Mouse (Mus musculus) liver, embryonic 16.5 days (tissue): Measurements from ENCODE around the gene Ptbp1. TPM values are rescaled to one million over a fixed set of nuclear protein-coding genes. Genes with fewer than 3 reads are reported as not detected.

Experiments used
- ATAC-seq: fragments of 200-750 bp; cut with Nextera tagmentation; 2 replicates; pipeline ENCODE4 v1.8.0; 2017; ENCODE audit warnings: low read depth, mild to moderate bottlenecking, moderate number of reproducible peaks, moderate library complexity
- H3K27ac ChIP-seq: fragments of 300-500 bp; sonication (generic); 2 replicates; pipeline ENCODE4 v1.5.1; 2014; ENCODE audit warnings: mild to moderate bottlenecking, low read length
- H3K27me3 ChIP-seq: fragments of 300-500 bp; sonication (generic); 2 replicates; pipeline ENCODE4 v1.6.1; 2014; ENCODE audit warnings: low read depth, low read length, mixed read lengths; ENCODE audit not compliant: control insufficient read depth, insufficient read depth
- H3K36me3 ChIP-seq: fragments of 300-500 bp; sonication (generic); 2 replicates; pipeline ENCODE4 v1.6.1; 2014; ENCODE audit warnings: mild to moderate bottlenecking; ENCODE audit not compliant: control insufficient read depth, insufficient read depth
- H3K4me1 ChIP-seq: fragments of 300-500 bp; sonication (generic); 2 replicates; pipeline ENCODE4 v1.6.1; 2014; ENCODE audit warnings: low read depth, low read length, mixed read lengths; ENCODE audit not compliant: control insufficient read depth
- H3K4me2 ChIP-seq: fragments of 300-500 bp; sonication (generic); 2 replicates; pipeline ENCODE4 v1.6.1; 2014; ENCODE audit warnings: low read depth, low read length, mixed read lengths
- H3K4me3 ChIP-seq: fragments of 300-500 bp; sonication (generic); 2 replicates; pipeline ENCODE4 v1.5.1; 2014; ENCODE audit warnings: low read depth, mild to moderate bottlenecking, low read length
- H3K9ac ChIP-seq: fragments of 300-500 bp; sonication (generic); 2 replicates; pipeline ENCODE4 v1.6.1; 2014; ENCODE audit warnings: low read depth, low read length
- H3K9me3 ChIP-seq: fragments of 300-500 bp; sonication (generic); replicated peaks from 2 replicates; pipeline ENCODE4 v1.6.1; 2016; ENCODE audit warnings: low read length; ENCODE audit not compliant: control insufficient read depth
- WGBS: fragments of 180-500 bp; shearing (Covaris S2); extraction: QIAGEN DNeasy Blood & Tissue Kit; methylation state at CpG from one replicate; pipeline ENCODE4 v1.1.7; 2014; ENCODE audit not compliant: insufficient replicate concordance; 5-methylcytosine and 5-hydroxymethylcytosine counted together
- microRNA-seq: library from miRNA; unstranded; fragments of <30 nt; microRNA quantifications from one replicate; pipeline ENCODE4, GENCODE M21; 2016
- polyA plus RNA-seq: library from polyadenylated mRNA; unstranded; fragments of >200 nt; fragmentation: Nextera tagmentation; extraction: Ambion mirVana; gene quantifications from 2 replicates; pipeline ENCODE4 v1.2.1, GENCODE M21; 2015

Gene Ptbp1
- polyA plus RNA-seq, 1 experiment from 2014 or later = 124 TPM

DNA sequence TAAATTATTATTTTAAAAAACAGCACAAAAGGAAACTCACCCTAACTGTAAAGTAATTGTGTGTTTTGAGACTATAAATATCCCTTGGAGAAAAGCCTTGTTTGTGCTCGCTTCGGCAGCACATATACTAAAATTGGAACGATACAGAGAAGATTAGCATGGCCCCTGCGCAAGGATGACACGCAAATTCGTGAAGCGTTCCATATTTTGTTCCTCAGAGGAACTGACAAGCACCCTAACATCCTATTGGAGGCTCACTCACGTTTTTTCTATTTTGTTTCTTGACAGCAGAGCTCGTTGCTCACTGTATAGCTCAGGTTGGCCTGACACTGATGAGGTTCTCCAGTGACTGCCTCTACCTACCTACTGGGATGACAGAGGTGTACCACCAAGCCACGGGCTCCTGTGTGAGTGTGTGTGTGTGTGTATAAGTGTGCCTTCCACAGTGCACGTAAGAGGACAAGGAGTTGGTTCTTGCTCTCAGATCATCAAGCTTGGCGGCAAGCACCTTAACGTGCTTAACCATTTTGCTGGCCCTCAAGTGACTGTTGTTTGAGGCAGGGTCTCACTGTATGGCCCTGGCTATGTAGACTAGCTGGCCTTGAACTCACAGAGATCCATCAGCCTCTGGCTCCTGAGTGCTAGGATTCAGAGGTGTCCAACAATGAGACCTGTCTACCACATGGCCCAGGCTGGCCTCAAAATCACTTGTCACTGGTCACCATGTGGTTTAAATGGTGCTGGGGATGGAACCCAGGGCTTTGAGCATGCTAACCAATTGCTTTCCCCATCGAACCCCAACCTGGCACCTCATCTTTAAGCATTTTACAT lies 55.1 kb downstream of the Ptbp1 start:
- Histone ChIP-seq H3K4me1 (peaks cover 33% of the 10 kb centered on the region), H3K9me3 (no peaks in the 10 kb centered on the region), H3K27me3 (no peaks in the 10 kb centered on the region), H3K9ac (peak overlapping the region; percentile 52), H3K4me2 (peak overlapping the region; percentile 39; the same call in 1 of the 2 replicates), H3K36me3 (peaks cover 12% of the 10 kb centered on the region), H3K4me3 (no peak overlapping the region; the same call in 1 of the 2 replicates), H3K27ac (peak overlapping the region; percentile 86)
- peak; percentile 58 for ATAC-seq
- WGBS = 21% methylated on average over 14 of the region's 14 CpGs

DNA sequence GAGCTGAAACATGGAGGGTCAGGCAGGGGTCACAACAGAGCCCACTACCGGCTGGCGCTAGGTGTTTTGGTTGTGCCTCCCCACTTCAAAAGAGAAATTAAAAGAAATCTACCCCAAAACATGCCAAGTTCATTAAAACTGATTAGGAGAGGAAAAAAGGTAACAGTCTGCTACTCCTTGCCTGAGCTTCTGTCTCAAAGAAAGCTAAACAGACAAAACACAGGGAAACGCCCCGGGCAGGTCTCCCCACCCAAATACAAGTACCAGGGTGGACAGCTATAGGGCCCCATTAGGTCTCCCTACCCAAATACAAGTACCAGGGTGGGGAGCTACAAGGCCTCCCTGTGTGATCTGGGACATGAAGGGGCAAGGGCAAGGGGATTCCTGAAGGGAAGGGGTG lies 56.3 kb downstream of the Ptbp1 start, which contains the start of gene Gm26602:
Gene Gm26602, plus strand, starts transcription at position 301 of the 400 bp plus-strand sequence.
- peaks cover 46% of the 10 kb centered on the region for H3K4me1 ChIP-seq
- peaks cover 7% of the 10 kb centered on the region for H3K36me3 ChIP-seq
- peak within 1 kb of the TSS; percentile 86; the same call in 1 of the 2 replicates for H3K27ac ChIP-seq
- H3K4me2 ChIP-seq = no peak within 1 kb of the TSS
- no peak within 1 kb of the TSS for H3K9ac ChIP-seq
- 88% methylated on average over 4 of the region's 4 CpGs for WGBS
- ATAC-seq = no peak
- no peak within 1 kb of the TSS for H3K4me3 ChIP-seq
- no peaks in the 10 kb centered on the region for H3K27me3 ChIP-seq
- H3K9me3 ChIP-seq = no peaks in the 10 kb centered on the region

- Histone ChIP-seq H3K9ac (no peak overlapping the region), H3K9me3 (no peaks in the 10 kb centered on the region), H3K27me3 (peaks cover 2% of the 10 kb centered on the region), H3K4me2 (no peak overlapping the region), H3K4me3 (no peak overlapping the region), H3K4me1 (peaks cover 56% of the 10 kb centered on the region), H3K27ac (no peak overlapping the region), H3K36me3 (peaks cover 5% of the 10 kb centered on the region)
- no peak for ATAC-seq
- WGBS = 72% methylated on average over 20 of the region's 20 CpGs
These were observed 58.2 kb downstream of the Ptbp1 start for GRCm38 (mm10) chr10:79912412-79912811.

Small RNA genes lying within 50 kb of the gene (microRNA-seq; reads per million reads assigned to microRNA genes)
- not detected for gene Mir6910

Other genes with a start within 250 kb of the Ptbp1 start
- gene C2cd4c, start 240.4 kb upstream of the Ptbp1 start, polyA plus RNA-seq = not detected in 2 replicates
- gene Shc2, start 216.5 kb upstream of the Ptbp1 start, polyA plus RNA-seq = 0.06 and 0.08 TPM in 2 replicates
- not detected in 2 replicates for gene Odf3l2, start 208.7 kb upstream of the Ptbp1 start, polyA plus RNA-seq
- gene Madcam1, start 189.9 kb upstream of the Ptbp1 start, polyA plus RNA-seq = 0.16 and 0.24 TPM in 2 replicates
- 19.3 and 19.4 TPM in 2 replicates for gene Tpgs1, start 185.1 kb upstream of the Ptbp1 start, polyA plus RNA-seq
- 80.5 and 81.5 TPM in 2 replicates for gene Cdc34, start 172.2 kb upstream of the Ptbp1 start, polyA plus RNA-seq
- gene Gzmm, start 165.4 kb upstream of the Ptbp1 start, polyA plus RNA-seq = 0.15 and 0.22 TPM in 2 replicates
- gene Bsg, start 149.9 kb upstream of the Ptbp1 start, polyA plus RNA-seq = 924 and 947 TPM in 2 replicates
- gene Hcn2, start 137.8 kb upstream of the Ptbp1 start, polyA plus RNA-seq = not detected in 2 replicates
- gene Polrmt, start 107.8 kb upstream of the Ptbp1 start, polyA plus RNA-seq = 13.4 and 14.4 TPM in 2 replicates
- gene Fgf22, start 99.4 kb upstream of the Ptbp1 start, polyA plus RNA-seq = not detected in 2 replicates
- 17.4 and 26.2 TPM in 2 replicates for gene Rnf126, start 87.5 kb upstream of the Ptbp1 start, polyA plus RNA-seq
- gene Fstl3, start 77.2 kb upstream of the Ptbp1 start, polyA plus RNA-seq = 1.0 TPM in 2 replicates
- gene Prss57, start 63.5 kb upstream of the Ptbp1 start, polyA plus RNA-seq = 6.3 and 7.1 TPM in 2 replicates
- gene Palm, start 60.9 kb upstream of the Ptbp1 start, polyA plus RNA-seq = 7.9 and 8.0 TPM in 2 replicates
- 0.43 and 1.4 TPM in 2 replicates for gene Misp, start 33.4 kb upstream of the Ptbp1 start, polyA plus RNA-seq
- 96.8 and 106 TPM in 2 replicates for gene Prtn3, start 20.0 kb downstream of the Ptbp1 start, polyA plus RNA-seq
- gene Plppr3, start 20.2 kb downstream of the Ptbp1 start, polyA plus RNA-seq = 4.8 and 5.1 TPM in 2 replicates
- 204 and 208 TPM in 2 replicates for gene Elane, start 31.8 kb downstream of the Ptbp1 start, polyA plus RNA-seq
- gene Cfd, start 36.4 kb downstream of the Ptbp1 start, polyA plus RNA-seq = not detected in 2 replicates
- gene Med16, start 54.5 kb downstream of the Ptbp1 start, polyA plus RNA-seq = 14.7 and 15.3 TPM in 2 replicates
- 2.5 TPM in 1 of 2 replicates, not detected in the other for gene Gm26602, start 56.4 kb downstream of the Ptbp1 start, polyA plus RNA-seq
- 0.18 and 0.20 TPM in 2 replicates for gene Kiss1r, start 62.5 kb downstream of the Ptbp1 start, polyA plus RNA-seq
- gene R3hdm4, start 66.8 kb downstream of the Ptbp1 start, polyA plus RNA-seq = 47.1 and 49.3 TPM in 2 replicates
- 5.1 and 5.8 TPM in 2 replicates for gene Arid3a, start 72.6 kb downstream of the Ptbp1 start, polyA plus RNA-seq
- gene Wdr18, start 105.7 kb downstream of the Ptbp1 start, polyA plus RNA-seq = 42.2 and 44.7 TPM in 2 replicates
- 0.08 TPM in 1 of 2 replicates, not detected in the other for gene Grin3b, start 116.3 kb downstream of the Ptbp1 start, polyA plus RNA-seq
- gene Tmem259, start 129.9 kb downstream of the Ptbp1 start, polyA plus RNA-seq = 3.0 and 4.8 TPM in 2 replicates
- gene Cnn2, start 134.2 kb downstream of the Ptbp1 start, polyA plus RNA-seq = 42.5 and 44.9 TPM in 2 replicates
- 8.6 and 9.0 TPM in 2 replicates for gene Abca7, start 142.1 kb downstream of the Ptbp1 start, polyA plus RNA-seq
- gene Arhgap45, start 162.2 kb downstream of the Ptbp1 start, polyA plus RNA-seq = 16.6 and 17.3 TPM in 2 replicates
- 66.8 and 70.1 TPM in 2 replicates for gene Polr2e, start 185.4 kb downstream of the Ptbp1 start, polyA plus RNA-seq
- 553 and 567 TPM in 2 replicates for gene Gpx4, start 192.7 kb downstream of the Ptbp1 start, polyA plus RNA-seq